Mouse (Mus musculus): ENCODE measurements around the gene Tmem170.
A peak's percentile ranks its signal among the peaks of the same experiment; 100 is the strongest.
"Not testable (repeated sequence)": the region's sequence is repeated elsewhere in the genome, so short reads cannot be mapped to it uniquely, and the experiment has no call there.

Tmem170 gene

DNA sequence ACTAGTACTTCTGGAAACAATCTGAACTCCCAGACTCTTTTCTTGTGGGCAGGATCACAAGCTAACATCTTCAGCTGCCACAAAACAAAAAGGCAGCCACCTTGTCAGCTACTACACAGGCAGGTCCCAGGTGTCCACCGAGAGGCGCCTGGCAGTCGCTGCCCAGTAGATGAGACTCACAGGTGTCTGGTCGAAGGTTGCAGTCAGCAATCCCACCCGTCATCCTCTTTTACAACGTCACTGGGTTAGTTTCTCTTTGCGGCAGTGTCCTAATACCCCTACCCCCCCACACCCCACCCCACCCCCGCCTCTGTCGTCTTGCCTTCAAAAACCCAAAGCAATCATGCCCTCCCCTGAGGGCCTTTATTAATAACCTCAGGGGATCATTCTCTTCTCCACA lies 792 bp downstream of the Tmem170 start:
- peak; percentile 35 for DNase-seq (ENCODE audit: low spot score)

DNA sequence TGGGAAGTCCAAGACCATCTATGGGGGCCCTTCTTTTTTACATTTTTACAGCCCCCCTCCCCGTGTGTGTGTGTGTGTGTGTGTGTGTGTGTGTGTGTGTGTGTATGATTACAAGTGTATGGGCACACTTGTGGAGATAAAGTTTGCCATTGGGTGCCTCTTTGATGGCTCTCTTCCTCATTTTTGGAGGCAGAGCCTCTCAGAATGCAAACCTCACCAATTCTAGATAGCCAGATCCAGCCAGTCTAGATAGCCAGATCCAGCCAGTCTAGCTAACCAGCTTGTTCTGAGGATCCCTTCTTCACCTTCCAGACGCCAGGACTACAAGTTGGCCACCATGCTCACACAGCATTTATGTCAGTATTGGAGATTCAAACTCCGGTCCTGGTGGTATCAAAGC lies 5.3 kb downstream of the Tmem170 start:
- no peak for DNase-seq (ENCODE audit: low spot score)

DNA sequence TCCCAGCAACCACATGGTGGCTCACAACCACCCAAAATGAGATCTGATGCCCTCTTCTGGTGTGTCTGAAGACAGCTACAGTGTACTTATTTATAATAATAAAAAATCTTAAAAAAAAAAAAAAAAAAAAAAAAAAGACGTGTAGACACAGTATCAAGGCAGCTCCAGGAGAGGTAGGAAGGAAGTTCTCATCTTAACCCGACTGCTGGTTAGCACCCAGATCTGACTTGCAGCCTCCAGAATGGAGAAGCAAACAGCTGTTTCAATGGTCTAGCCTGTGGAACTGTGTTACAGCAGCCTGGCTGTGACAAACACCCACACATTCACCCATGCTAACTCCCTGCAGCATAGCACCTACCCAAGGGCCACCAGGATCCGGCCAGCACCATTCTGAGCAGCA lies 6.2 kb downstream of the Tmem170 start:
- DNase-seq (ENCODE audit: low spot score), result no peak

DNA sequence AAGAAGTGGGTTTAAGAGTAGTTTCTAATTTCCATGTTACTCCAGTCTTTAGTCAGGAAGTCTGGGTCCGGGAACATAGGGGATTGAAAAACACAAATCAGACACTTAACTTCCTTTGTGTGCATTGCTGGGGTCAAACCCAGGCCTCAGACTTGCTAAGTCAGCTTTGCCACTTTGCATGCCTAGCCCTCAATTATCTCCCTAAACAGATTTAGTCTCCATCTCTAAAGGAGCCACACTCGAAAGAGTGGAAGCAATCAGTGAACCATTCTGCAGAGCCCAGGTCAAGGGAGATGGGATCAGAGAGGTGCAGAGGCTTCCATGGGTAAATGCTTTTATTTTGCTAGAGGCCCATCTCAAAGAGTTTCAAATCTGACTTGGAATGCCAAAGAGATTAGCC lies 7.9 kb downstream of the Tmem170 start:
- DNase-seq (ENCODE audit: low spot score), result no peak

DNA sequence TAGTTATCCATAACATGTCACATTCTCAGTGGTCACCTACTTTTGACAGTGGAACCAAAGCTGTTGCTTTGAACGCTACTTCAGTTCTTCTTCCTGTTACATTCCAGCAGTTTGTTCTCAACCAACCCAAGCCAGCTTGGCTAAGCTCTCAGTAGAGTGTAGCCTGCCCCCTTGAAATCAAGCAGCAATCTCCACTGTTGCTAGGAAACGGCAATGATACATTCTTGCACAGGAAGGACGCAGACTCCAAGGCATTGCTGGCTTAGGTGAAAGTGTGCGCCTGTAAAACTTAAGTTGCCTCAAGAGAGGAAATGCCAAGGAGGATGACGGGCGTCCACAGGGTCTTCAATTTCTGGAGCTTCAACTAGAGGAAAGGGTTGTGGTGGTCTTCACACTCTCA lies 10.7 kb downstream of the Tmem170 start:
- DNase-seq (ENCODE audit: low spot score), result no peak

GRCm38 (mm10) chr8:111865130-111865852 lies 11.3 kb downstream of the Tmem170 start:
- DNase-seq (ENCODE audit: low spot score), result no peak

DNA sequence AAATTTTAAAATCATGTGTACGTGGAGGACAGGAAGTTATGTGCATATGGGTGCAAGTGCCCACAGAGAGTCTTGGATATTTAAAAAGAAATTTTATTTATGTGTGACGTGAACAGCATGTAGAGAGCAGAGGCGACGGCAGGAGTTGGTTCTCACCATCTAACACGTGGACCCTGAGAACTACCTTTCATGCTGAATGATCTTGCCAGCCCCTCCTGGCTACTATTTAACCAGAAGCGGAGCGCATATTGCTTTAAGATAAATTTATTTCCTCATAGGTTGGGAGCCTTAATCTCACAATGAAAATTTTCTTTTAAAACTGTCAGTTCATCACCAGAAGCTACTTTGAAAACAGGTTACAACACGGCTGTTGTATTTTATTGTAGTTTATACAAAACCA lies 11.9 kb downstream of the Tmem170 start:
- no peak for DNase-seq (ENCODE audit: low spot score)

DNA sequence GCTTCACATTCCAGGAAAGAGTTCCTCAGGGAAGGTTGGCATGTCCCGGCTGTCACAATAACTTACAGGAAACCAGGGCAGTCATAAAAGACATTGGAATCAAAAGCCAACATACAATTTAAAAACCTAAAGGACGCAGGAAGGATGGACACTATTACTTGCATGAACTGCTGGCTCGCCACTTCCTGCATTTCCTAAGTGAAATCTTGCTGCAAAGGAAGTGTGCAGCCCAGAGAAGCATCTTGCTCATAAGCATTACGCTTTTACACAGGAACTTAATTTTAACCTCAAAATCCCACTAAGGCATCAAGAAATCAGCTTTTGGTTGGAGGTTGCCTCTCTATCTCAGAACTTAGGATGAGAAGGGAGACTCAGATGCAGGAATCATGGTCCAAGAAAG lies 13.3 kb downstream of the Tmem170 start:
- no peak for DNase-seq (ENCODE audit: low spot score)

GRCm38 (mm10) chr8:111855977-111856376 lies 20.6 kb downstream of the Tmem170 start:
- no peak for DNase-seq (ENCODE audit: low spot score)

DNA sequence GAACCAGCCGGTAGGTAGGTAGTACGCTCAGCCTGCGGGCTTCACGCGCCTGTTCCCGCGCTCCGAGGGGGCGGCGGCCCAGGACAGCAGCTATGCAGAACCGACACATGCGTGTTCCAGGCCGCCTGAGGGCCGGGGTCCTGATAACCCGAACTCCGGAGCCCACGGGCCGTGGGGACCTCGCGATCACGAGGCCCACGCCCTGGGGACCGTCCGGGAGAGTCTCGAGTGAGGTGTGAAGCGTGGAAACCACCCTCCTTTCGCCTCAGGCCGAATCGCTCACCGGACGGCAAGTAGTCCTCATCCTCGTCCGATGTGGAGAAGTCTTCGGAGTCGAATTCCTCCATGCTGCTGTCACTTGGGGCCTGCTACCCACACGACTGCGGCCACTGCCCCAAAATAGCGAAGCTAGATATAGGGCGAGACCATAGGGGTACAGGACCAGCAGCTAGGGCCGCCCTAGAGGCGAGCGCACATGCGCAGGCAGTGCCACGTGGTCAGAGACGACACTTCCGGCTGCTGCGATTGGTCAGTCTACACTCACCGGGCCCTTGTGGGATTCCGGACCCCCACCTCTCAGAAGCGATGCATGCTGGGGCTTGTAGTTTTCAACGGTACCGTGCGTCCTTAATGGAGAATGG lies 22.6 kb downstream of the Tmem170 start, which contains the start of gene Cfdp1:
Gene Cfdp1 (minus strand): TSS at position 431 of the 641 bp plus-strand sequence.
- peak; percentile 95 for DNase-seq (ENCODE audit: low spot score)

GRCm38 (mm10) chr8:111853219-111853618 lies 23.3 kb downstream of the Tmem170 start:
- not testable (repeated sequence) for DNase-seq (ENCODE audit: low spot score)

DNA sequence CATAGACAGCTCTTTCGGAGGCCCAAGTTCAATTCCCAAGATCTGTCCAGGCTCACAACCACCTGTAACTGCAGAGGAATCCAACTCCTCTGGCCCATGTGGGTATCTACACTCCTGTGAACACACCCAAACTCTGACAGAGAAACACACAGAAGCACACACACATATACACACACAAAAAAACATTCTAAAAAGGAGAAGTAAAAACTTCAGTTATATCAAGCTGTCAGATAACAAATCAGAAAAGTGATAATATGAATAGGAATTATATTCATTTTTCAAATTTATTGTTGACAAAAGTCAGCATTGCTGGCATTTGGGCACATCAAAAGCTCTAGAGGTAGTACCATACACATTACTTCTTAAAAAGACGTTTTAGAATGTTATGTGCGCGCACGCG lies 29.8 kb downstream of the Tmem170 start:
- DNase-seq (ENCODE audit: low spot score), result no peak

DNA sequence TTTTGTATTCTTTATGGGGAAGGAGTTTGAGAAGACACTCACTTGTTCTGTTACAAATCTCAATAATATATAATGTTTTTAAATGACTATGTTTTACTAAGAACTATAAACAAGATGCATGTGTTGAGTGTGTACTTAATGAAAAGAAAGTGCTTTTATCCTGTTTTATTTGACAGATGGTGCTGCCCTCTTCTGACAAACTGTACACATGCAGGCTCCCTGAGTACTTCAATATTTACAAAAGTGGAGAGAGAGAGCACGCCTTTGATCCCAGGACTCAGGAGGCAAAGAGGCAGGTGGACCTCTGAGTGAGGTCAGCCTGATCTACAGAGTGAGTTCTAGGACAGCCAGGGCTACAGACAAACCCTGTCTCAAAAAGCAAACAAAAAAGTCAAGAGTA lies 41.0 kb downstream of the Tmem170 start:
- DNase-seq (ENCODE audit: low spot score), result no peak

GRCm38 (mm10) chr8:111834011-111834410 lies 42.5 kb downstream of the Tmem170 start:
- no peak for DNase-seq (ENCODE audit: low spot score)

- no peak for DNase-seq (ENCODE audit: low spot score)
These were observed 43.6 kb downstream of the Tmem170 start for GRCm38 (mm10) chr8:111832983-111833382.

DNA sequence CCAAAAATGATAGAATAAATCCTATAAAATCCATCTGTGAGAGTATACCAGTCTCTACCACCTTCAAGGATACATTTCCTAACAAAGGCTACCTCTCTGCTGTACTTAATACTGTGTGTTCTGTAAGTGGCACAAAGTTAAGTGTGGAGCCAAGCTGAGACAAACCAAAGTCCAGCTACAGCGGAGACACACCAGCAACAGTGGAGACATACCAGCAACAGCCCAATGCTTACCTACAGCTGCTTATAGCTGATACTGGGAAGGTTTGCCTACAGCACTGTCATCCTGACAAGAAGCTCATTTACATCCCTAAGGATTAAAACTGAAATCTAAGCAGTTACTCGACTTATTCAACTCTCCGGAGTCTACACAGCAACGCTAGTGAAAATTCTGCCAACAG lies 44.6 kb downstream of the Tmem170 start:
- DNase-seq (ENCODE audit: low spot score), result no peak

DNA sequence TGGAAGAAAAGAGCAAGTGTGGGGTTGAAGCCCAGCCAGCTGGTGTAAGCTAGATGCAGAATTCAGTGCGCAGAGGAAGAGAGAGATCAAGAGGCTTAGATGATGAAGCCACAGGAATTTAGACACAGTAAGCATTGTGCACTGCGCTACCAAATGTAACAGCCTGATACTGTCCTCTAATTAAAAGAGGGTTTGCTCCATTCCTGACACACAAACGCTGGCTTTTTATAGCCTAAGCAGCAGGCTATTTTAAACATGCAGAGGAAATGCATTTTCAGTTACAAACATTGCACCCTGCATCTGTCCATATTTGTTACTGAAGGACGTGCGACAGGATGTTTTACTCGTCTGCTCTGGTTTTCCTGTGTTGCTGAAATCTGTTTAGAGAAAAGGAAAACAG lies 48.0 kb downstream of the Tmem170 start:
- DNase-seq (ENCODE audit: low spot score), result no peak

GRCm38 (mm10) chr8:111825219-111825618 lies 51.3 kb downstream of the Tmem170 start:
- no peak for DNase-seq (ENCODE audit: low spot score)

GRCm38 (mm10) chr8:111824334-111824733 lies 52.2 kb downstream of the Tmem170 start:
- no peak for DNase-seq (ENCODE audit: low spot score)

DNA sequence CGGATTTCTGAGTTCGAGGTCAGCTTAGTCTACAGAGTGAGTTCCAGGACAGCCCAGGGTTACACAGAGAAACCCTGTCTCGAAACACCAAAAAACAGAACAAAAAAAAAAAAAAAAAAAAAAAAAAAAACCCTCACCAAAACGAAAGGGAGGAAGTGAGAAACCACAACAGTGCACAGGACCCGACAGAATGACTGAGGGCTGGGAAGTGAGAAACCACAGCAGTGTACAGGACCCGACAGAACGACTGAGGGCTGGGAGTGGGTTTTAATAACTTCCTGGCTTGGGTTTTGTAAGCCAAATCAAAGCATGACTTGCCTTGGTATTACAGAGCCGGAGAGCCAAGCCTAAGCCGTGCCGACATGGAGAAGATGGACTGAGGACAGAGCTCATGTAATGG lies 55.4 kb downstream of the Tmem170 start:
- DNase-seq (ENCODE audit: low spot score), result no peak

- DNase-seq (ENCODE audit: low spot score), result no peak
These were observed 55.9 kb downstream of the Tmem170 start for GRCm38 (mm10) chr8:111820691-111821090.

DNA sequence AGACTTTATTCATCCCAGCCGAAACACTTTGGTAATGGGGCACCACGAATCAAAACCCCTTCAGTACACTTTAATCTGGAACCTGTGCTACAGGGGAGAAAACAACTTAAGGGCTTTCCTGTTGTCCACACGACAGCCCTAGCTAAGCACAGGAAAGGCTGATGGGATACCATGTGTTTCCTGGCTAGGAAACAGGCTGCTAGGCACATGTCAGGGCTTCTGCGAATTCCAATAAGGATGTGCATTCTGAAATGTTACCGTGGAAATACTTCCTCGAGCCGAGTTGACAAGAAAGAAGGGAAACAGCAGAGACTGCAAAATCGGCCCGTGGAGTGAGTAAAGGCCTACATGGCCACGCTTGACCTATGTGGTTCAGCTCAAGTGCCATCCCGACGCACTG lies 56.5 kb downstream of the Tmem170 start:
- no peak for DNase-seq (ENCODE audit: low spot score)

DNA sequence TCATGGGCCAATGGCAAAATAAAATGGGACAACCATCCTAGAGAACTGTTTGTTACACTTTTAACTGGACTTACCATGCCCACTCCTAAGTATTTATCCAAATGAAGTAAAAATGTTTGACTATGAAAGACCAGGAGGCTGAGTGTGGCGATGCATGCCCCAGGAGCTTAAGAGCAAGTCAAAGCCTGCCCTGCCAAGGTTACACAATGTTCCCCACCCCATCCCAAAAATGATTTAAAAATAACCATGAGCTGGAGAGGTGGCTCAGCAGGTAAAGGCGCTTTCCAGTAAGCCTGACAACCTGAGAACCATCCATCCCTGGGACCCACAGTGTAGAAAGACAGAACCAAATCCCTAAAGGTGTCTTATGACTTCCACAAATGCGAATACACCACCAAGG lies 58.0 kb downstream of the Tmem170 start:
- no peak for DNase-seq (ENCODE audit: low spot score)

DNA sequence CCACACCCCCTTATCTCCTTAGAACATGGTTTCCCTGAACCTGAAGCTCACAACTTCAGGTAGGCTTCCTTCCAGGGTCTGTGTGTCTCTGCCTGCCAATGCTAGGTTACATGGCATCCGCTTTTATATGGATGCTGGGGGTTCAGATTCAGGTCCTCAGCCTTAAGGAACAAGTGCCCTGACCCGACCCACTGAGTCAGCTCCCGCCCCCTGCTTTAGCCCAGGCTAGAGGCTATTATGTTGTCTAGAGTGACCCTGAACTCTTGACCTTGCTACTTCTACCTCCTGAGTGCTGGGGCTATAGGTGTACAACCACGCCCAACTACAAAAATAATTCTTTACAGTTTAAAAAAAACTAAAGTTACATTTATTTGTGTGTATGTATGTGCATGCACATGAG lies 61.5 kb downstream of the Tmem170 start:
- DNase-seq (ENCODE audit: low spot score), result no peak

Measured in yolk sac, embryonic 10.5 days (tissue).